Mouse (Mus musculus): ENCODE results near the gene Chst13.

The Chst13 gene

GRCm38 (mm10) chr6:90319475-90320191 is 5.4 kb downstream of the Chst13 start:
- DNase-seq (ENCODE audit: low spot score) = no peak

GRCm38 (mm10) chr6:90319019-90319418 is 6.0 kb downstream of the Chst13 start:
- no peak for DNase-seq (ENCODE audit: low spot score)

- no peak for DNase-seq (ENCODE audit: low spot score)
Measured at GRCm38 (mm10) chr6:90317510-90318258, 7.3 kb downstream of the Chst13 start.

GRCm38 (mm10) chr6:90315961-90316360 is 9.0 kb downstream of the Chst13 start:
- DNase-seq (ENCODE audit: low spot score) = no peak

- DNase-seq (ENCODE audit: low spot score) = no peak
Measured at GRCm38 (mm10) chr6:90308839-90309778, 15.9 kb downstream of the Chst13 start.

GRCm38 (mm10) chr6:90306315-90306975 is 18.5 kb downstream of the Chst13 start:
- DNase-seq (ENCODE audit: low spot score) = no peak

- DNase-seq (ENCODE audit: low spot score) = no peak
Measured at GRCm38 (mm10) chr6:90300919-90301318, 24.1 kb downstream of the Chst13 start, which contains the start of gene BC048671. BC048671 (plus strand) TSS chr6:90301219.

- peak; percentile 13 for DNase-seq (ENCODE audit: low spot score)
Measured at GRCm38 (mm10) chr6:90288265-90288664, 36.7 kb downstream of the Chst13 start.

Data from embryo, embryonic 10 days (tissue).